Mouse (Mus musculus) limb, embryonic 12.5 days (tissue): ENCODE measurements at regions not wholly inside any gene's neighbourhood (a gene's known extent, or its start where the extent isn't known, plus 50 kb on each side); places are given as distances from the start of the nearest gene placed in this dataset.

Experiments used
- ATAC-seq: fragments of 200-750 bp; cut with Nextera tagmentation; 2 replicates; pipeline ENCODE4 v1.8.0; 2017; ENCODE audit warnings: low read depth, moderate TSS enrichment; ENCODE audit not compliant: insufficient number of reproducible peaks, insufficient read depth, low FRiP score, low TSS enrichment
- H3K27ac ChIP-seq: fragments of 300-500 bp; sonication (generic); 2 replicates; pipeline ENCODE4 v1.5.1; 2016; ENCODE audit warnings: mild to moderate bottlenecking, moderate library complexity
- H3K27me3 ChIP-seq: fragments of 300-500 bp; sonication (generic); 2 replicates; pipeline ENCODE4 v1.6.1; 2016; ENCODE audit warnings: mild to moderate bottlenecking, moderate library complexity
- H3K36me3 ChIP-seq: fragments of 300-500 bp; sonication (generic); 2 replicates; pipeline ENCODE4 v1.6.1; 2016; ENCODE audit warnings: mild to moderate bottlenecking, moderate library complexity
- H3K4me1 ChIP-seq: fragments of 300-500 bp; sonication (generic); replicated peaks from 2 replicates; pipeline ENCODE4 v1.6.1; 2016
- H3K4me2 ChIP-seq: fragments of 300-500 bp; sonication (generic); 2 replicates; pipeline ENCODE4 v1.6.1; 2016; ENCODE audit warnings: mild to moderate bottlenecking, moderate library complexity
- H3K4me3 ChIP-seq: fragments of 300-500 bp; sonication (generic); replicated peaks from 2 replicates; pipeline ENCODE4 v1.5.1; 2016; ENCODE audit warnings: mild to moderate bottlenecking
- H3K9ac ChIP-seq: fragments of 300-500 bp; sonication (generic); replicated peaks from 2 replicates; pipeline ENCODE4 v1.6.1; 2016; ENCODE audit warnings: mild to moderate bottlenecking, moderate library complexity
- H3K9me3 ChIP-seq: fragments of 300-500 bp; sonication (generic); 2 replicates; pipeline ENCODE4 v1.6.1; 2016; ENCODE audit warnings: mild to moderate bottlenecking, moderate library complexity
- WGBS: fragments of 180-500 bp; shearing (Covaris S2); methylation state at CpG from one replicate; pipeline ENCODE4 v1.1.7; 2016; 5-methylcytosine and 5-hydroxymethylcytosine counted together

GRCm38 (mm10) chr13:107217825-107218224, 195.9 kb upstream of the Kif2a start:
- Histone ChIP-seq H3K4me3 (no peak overlapping the region), H3K9ac (no peak overlapping the region), H3K36me3 (no peaks in the 10 kb centered on the region), H3K27me3 (no peaks in the 10 kb centered on the region), H3K4me2 (no peak overlapping the region), H3K9me3 (no peaks in the 10 kb centered on the region), H3K4me1 (no peaks in the 10 kb centered on the region), H3K27ac (no peak overlapping the region)
- ATAC-seq, result no peak
- WGBS, result 77% methylated on average over 6 of the region's 6 CpGs

DNA sequence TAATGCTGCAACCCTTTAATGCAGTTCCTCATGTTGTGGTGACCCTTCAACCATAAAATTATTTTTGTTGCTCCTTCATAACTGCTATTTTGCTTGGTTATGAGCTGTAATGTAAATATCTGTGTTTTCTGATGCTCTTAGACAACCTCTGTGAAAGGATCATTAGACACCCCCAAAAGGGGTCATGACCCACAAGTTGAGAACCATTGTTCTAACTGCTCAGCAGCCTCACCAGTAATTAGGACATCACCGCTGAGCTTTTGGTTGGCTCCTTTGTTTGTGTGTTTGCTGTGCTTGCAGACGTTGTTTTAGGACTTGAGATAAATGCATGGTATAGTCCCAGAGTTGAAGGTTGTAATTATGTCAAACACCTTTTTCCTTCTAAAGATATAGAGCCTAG, 191.4 kb upstream of the Kif2a start:
- ATAC-seq, result no peak
- no peaks in the 10 kb centered on the region for H3K9me3 ChIP-seq
- no peak overlapping the region for H3K9ac ChIP-seq
- H3K4me1 ChIP-seq, result no peaks in the 10 kb centered on the region
- no peaks in the 10 kb centered on the region for H3K36me3 ChIP-seq
- no peak overlapping the region for H3K27ac ChIP-seq
- H3K4me2 ChIP-seq, result no peak overlapping the region
- 41% methylated on average over 2 of the region's 2 CpGs for WGBS
- H3K27me3 ChIP-seq, result no peaks in the 10 kb centered on the region
- no peak overlapping the region for H3K4me3 ChIP-seq

DNA sequence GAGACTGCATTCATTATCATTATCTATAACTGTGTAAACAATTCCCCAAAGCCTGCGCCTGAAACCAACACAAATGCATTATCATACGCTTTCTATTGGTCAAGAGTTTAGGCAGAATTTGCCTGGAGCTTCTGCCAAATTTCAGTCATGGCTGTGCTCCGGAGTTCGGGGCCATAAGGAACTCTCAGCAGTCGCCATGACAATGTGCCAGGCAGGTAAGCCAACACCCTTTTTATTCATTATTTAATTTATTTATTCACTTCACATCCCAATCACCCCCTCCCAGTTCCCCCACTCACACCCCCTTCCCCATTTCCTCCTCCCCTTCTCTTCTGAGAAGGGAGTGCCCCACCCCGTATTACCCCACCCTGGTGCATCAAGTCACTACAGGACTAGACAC, 188.8 kb upstream of the Kif2a start:
- no peak overlapping the region for H3K4me2 ChIP-seq
- no peak overlapping the region for H3K9ac ChIP-seq
- H3K9me3 ChIP-seq, result no peaks in the 10 kb centered on the region
- no peaks in the 10 kb centered on the region for H3K4me1 ChIP-seq
- WGBS, result 86% methylated on average over 6 of the region's 6 CpGs
- ATAC-seq, result no peak
- H3K36me3 ChIP-seq, result no peaks in the 10 kb centered on the region
- H3K4me3 ChIP-seq, result no peak overlapping the region
- no peak overlapping the region for H3K27ac ChIP-seq
- no peaks in the 10 kb centered on the region for H3K27me3 ChIP-seq

DNA sequence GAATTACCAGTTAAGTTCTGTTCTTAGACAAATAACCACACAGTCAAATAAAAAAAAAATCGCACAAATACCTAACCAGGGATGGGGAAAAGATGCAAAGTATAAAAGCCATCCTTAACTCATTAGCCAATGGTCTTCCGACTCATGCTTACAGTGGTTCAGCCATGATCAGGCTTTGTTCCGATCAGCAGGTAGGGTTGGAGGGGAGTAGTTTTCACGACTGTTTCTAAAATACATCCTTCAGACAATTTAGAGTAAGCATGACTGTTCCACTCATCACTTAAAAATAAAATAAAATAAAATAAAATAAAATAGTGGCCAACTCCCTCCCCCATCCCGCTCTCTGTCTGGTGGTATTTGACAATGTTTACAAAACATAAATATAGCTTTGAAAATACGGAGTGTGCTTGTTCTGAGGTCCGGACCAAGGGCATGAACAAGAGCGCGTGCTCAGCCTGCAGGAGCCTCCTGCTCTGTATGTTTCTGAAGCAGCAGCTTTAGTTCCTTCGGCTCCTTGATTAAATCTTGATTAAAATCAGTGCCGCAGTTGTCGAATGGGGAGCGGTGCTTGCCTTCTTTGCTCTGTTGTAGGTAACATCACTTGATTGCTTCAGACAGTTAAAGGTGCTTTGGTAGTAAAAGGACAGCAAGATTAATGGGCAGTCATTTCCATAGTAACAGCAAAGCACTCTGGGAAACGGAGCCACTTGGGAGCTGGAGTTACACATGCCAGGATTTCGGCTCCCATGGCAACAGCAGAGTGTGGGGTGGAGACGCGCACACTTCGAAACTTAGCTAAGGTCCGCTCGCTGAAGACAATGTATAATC, 185.6 kb upstream of the Kif2a start:
- Histone ChIP-seq H3K4me3 (no peak overlapping the region), H3K27ac (no peak overlapping the region)

DNA sequence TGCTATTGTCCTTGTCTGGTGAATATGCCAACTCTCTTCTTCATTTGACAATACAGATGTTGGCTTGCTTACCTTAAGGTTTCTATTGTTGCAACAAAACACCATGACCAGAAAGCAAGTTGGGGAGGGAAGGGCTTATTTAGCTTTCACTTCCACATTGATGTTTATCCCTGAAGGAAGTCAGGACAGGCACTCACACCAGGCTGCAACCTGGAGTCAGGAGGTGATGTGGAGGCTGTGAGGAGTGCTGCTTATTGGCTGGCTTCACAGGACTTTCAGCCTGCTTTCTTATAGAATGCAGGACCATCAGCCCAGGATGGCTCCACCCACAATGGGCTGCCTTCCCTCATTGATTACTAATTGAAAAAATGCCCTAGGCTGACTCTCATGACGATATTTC, 177.9 kb upstream of the Kif2a start:
- 0 out of 2 replicates have a peak, but pooled peaks cover 4% of the 10 kb centered on the region for H3K9me3 ChIP-seq
- 45% methylated on average over 1 of the region's 1 CpGs for WGBS
- no peak for ATAC-seq
- H3K27ac ChIP-seq, result no peak overlapping the region
- H3K36me3 ChIP-seq, result no peaks in the 10 kb centered on the region
- H3K4me3 ChIP-seq, result no peak overlapping the region
- no peaks in the 10 kb centered on the region for H3K27me3 ChIP-seq
- no peak overlapping the region for H3K9ac ChIP-seq
- H3K4me1 ChIP-seq, result no peaks in the 10 kb centered on the region
- H3K4me2 ChIP-seq, result no peak overlapping the region

More for the DNA sequence above, 185.6 kb upstream of the Kif2a start:
- H3K9me3 ChIP-seq, result no peaks in the 10 kb centered on the region
- H3K27me3 ChIP-seq, result no peaks in the 10 kb centered on the region
- no peaks in the 10 kb centered on the region for H3K36me3 ChIP-seq
- H3K9ac ChIP-seq, result no peak overlapping the region
- peak overlapping the region; percentile 26; the same call in 1 of the 2 replicates for H3K4me2 ChIP-seq
- ATAC-seq, result peak; percentile 83; the same call in 1 of the 2 replicates
- WGBS, result 65% methylated on average over 20 of the region's 20 CpGs
- no peaks in the 10 kb centered on the region for H3K4me1 ChIP-seq

- ATAC-seq, result no peak
- H3K9ac ChIP-seq, result no peak overlapping the region
- H3K4me1 ChIP-seq, result no peaks in the 10 kb centered on the region
- no peak overlapping the region for H3K4me2 ChIP-seq
- 89% methylated on average over 4 of the region's 4 CpGs for WGBS
- 0 out of 2 replicates have a peak, but pooled peaks cover 4% of the 10 kb centered on the region for H3K9me3 ChIP-seq
- H3K27me3 ChIP-seq, result no peaks in the 10 kb centered on the region
- no peaks in the 10 kb centered on the region for H3K36me3 ChIP-seq
- H3K4me3 ChIP-seq, result no peak overlapping the region
- no peak overlapping the region for H3K27ac ChIP-seq
Measured at GRCm38 (mm10) chr13:107193426-107193825, 171.5 kb upstream of the Kif2a start.

DNA sequence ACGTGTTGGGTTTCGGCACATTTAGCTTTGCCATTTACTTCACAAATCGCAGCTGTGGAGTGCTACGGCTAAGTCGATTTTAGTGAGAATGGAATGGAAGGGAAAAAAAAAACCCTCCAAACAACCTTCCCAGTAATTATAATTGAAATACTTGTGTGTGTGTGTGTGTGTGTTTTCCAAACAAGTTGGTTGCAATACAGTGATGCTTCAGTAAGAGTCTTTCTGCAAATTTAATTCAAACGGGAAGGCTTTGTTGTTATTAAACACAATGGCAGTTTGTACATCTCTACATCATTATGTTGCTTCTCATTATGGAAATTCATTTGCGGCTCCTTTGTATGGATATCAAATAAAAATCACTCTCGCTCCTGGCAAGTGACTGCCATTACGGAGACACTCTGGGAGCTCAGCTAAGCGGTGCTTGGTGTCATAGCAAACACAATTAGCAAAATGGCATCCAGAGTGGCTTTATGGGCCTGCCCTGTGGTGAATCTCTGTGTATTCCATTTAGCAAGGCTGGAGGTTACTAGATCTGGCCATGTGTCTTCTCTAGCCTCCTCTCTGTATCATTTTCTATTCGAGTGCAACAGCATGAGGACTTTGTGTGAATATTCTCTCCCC, 165.4 kb upstream of the Kif2a start:
- Histone ChIP-seq H3K27me3 (no peaks in the 10 kb centered on the region), H3K36me3 (no peaks in the 10 kb centered on the region), H3K9me3 (no peaks in the 10 kb centered on the region), H3K9ac (no peak overlapping the region), H3K27ac (no peak overlapping the region), H3K4me1 (no peaks in the 10 kb centered on the region), H3K4me3 (no peak overlapping the region), H3K4me2 (no peak overlapping the region)
- no peak for ATAC-seq
- WGBS, result 88% methylated on average over 11 of the region's 11 CpGs

GRCm38 (mm10) chr13:107182544-107182943, 160.6 kb upstream of the Kif2a start:
- Histone ChIP-seq H3K9ac (no peak overlapping the region), H3K4me2 (no peak overlapping the region), H3K27me3 (no peaks in the 10 kb centered on the region), H3K4me3 (no peak overlapping the region), H3K4me1 (peaks cover under 1% of the 10 kb centered on the region; the same call in 1 of the 2 replicates), H3K36me3 (no peaks in the 10 kb centered on the region), H3K9me3 (no peaks in the 10 kb centered on the region), H3K27ac (no peak overlapping the region)
- 20% methylated on average over 6 of the region's 6 CpGs for WGBS
- 0 out of 2 replicates have a peak, but pooled peaks have one; percentile 31 for ATAC-seq

GRCm38 (mm10) chr13:107179551-107179950, 157.6 kb upstream of the Kif2a start:
- WGBS, result 94% methylated on average over 5 of the region's 5 CpGs
- ATAC-seq, result no peak

DNA sequence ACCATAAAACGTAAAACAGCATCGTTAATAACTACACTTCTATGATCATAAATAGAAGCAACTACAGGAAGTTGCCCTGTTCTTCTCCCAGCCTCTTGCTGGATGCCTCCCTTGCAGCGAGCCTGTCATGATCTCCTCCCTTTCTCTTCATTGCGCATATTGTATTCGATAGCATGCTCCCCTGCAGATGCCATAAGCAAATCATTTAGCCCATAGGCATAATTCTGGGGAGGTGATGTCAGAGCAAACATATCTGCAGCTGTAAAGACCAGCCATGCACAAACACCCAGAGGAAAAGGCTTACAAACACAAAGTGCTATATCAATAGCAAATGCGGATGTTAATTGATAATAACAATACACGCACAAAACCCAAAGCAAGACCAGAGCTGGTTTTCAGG, 155.7 kb upstream of the Kif2a start:
- no peak overlapping the region for H3K9ac ChIP-seq
- ATAC-seq, result no peak
- no peaks in the 10 kb centered on the region for H3K36me3 ChIP-seq
- H3K4me1 ChIP-seq, result peaks cover 6% of the 10 kb centered on the region; the same call in 1 of the 2 replicates
- H3K27ac ChIP-seq, result no peak overlapping the region
- H3K4me3 ChIP-seq, result no peak overlapping the region
- no peak overlapping the region for H3K4me2 ChIP-seq
- H3K9me3 ChIP-seq, result no peaks in the 10 kb centered on the region
- WGBS, result 77% methylated on average over 7 of the region's 7 CpGs
- H3K27me3 ChIP-seq, result no peaks in the 10 kb centered on the region

More at GRCm38 (mm10) chr13:107179551-107179950, 157.6 kb upstream of the Kif2a start:
- Histone ChIP-seq H3K27ac (no peak overlapping the region), H3K4me3 (no peak overlapping the region), H3K9ac (no peak overlapping the region), H3K9me3 (no peaks in the 10 kb centered on the region), H3K4me1 (peaks cover 6% of the 10 kb centered on the region; the same call in 1 of the 2 replicates), H3K36me3 (no peaks in the 10 kb centered on the region), H3K4me2 (no peak overlapping the region), H3K27me3 (no peaks in the 10 kb centered on the region)

GRCm38 (mm10) chr13:107175891-107176290, 154.0 kb upstream of the Kif2a start:
- no peak overlapping the region for H3K4me2 ChIP-seq
- no peak overlapping the region for H3K27ac ChIP-seq
- H3K36me3 ChIP-seq, result no peaks in the 10 kb centered on the region
- H3K4me1 ChIP-seq, result peaks cover 6% of the 10 kb centered on the region; the same call in 1 of the 2 replicates
- 67% methylated on average over 4 of the region's 4 CpGs for WGBS
- no peaks in the 10 kb centered on the region for H3K9me3 ChIP-seq
- no peak overlapping the region for H3K9ac ChIP-seq
- no peak for ATAC-seq
- H3K27me3 ChIP-seq, result no peaks in the 10 kb centered on the region
- no peak overlapping the region for H3K4me3 ChIP-seq
